Mouse (Mus musculus) kidney, adult 2 months (tissue): Measurements from ENCODE around the gene Sfswap. TPM values are rescaled to one million over a fixed set of nuclear protein-coding genes. Genes with fewer than 3 reads are reported as not detected.
A peak's percentile ranks its signal among the peaks of the same experiment; 100 is the strongest.
"Not testable (repeated sequence)": the region's sequence is repeated elsewhere in the genome, so short reads cannot be mapped to it uniquely, and the experiment has no call there.

Experiments
- DNase-seq: peaks from one replicate; pipeline ENCODE4 v3.0.0; 2021
- H3K27ac ChIP-seq: fragments of 200-500 bp; 2 replicates; pipeline ENCODE4 v1.5.1; 2012; ENCODE audit warnings: low read depth, low read length, control low read depth, inconsistent platforms; ENCODE audit not compliant: insufficient read depth
- H3K27me3 ChIP-seq: fragments of 200-500 bp; replicated peaks from 2 replicates; pipeline ENCODE4 v1.6.1; 2012; ENCODE audit warnings: mild to moderate bottlenecking, moderate library complexity, low read length, inconsistent platforms; ENCODE audit not compliant: control insufficient read depth, insufficient read depth
- H3K36me3 ChIP-seq: fragments of 200-500 bp; 2 replicates; pipeline ENCODE4 v1.6.1; 2012; ENCODE audit warnings: mild to moderate bottlenecking, moderate library complexity, low read length, inconsistent platforms; ENCODE audit not compliant: control insufficient read depth, insufficient read depth
- H3K4me1 ChIP-seq: fragments of 200-500 bp; 2 replicates; pipeline ENCODE4 v1.6.1; 2011; ENCODE audit warnings: low read length; ENCODE audit not compliant: control insufficient read depth, insufficient read depth
- H3K4me3 ChIP-seq: fragments of 200-500 bp; 2 replicates; pipeline ENCODE4 v1.5.1; 2011; ENCODE audit warnings: mild to moderate bottlenecking, low read depth, low read length, control low read depth; ENCODE audit not compliant: insufficient read depth
- CTCF ChIP-seq: fragments of 200-500 bp; conservative IDR thresholded peaks from 2 replicates; pipeline ENCODE4 v1.5.1; 2011; ENCODE audit warnings: low read depth, mild to moderate bottlenecking, control low read depth, low read length, moderate library complexity, mixed read lengths; ENCODE audit not compliant: insufficient read depth, insufficient read length
- POLR2A ChIP-seq: fragments of 200-500 bp; IDR thresholded peaks from one replicate; pipeline ENCODE4 v1.6.1; 2011; ENCODE audit warnings: low read depth, low read length, control low read depth
- WGBS: fragments of 180-500 bp; shearing (Covaris S2); methylation state at CpG from one replicate; pipeline ENCODE4 v1.1.7; 2018; 5-methylcytosine and 5-hydroxymethylcytosine counted together
- polyA plus RNA-seq: library from polyadenylated mRNA; depleted of rRNA; stranded (reverse); fragments of >200 nt; gene quantifications from 2 replicates; pipeline ENCODE4 v1.2.3, GENCODE M21; 2012; rRNA removed

The Sfswap gene
- polyA plus RNA-seq, 1 experiment: 43.8 TPM

GRCm38 (mm10) chr5:129602071-129602487 lies 101.1 kb downstream of the Sfswap start:
- Histone ChIP-seq H3K27ac (no peak overlapping the region), H3K27me3 (no peaks in the 10 kb centered on the region), H3K36me3 (no peaks in the 10 kb centered on the region), H3K4me1 (no peaks in the 10 kb centered on the region), H3K4me3 (no peak overlapping the region)
- DNase-seq: peak; percentile 58
- 46% methylated on average over 16 of the region's 16 CpGs for WGBS
- TF ChIP-seq CTCF (peak; percentile 45), POLR2A (no peak)

- no peak overlapping the region for H3K27ac ChIP-seq
- DNase-seq: peak; percentile 52
- no peaks in the 10 kb centered on the region for H3K27me3 ChIP-seq
- TF ChIP-seq POLR2A (no peak), CTCF (no peak)
- no peak overlapping the region for H3K4me3 ChIP-seq
- no peaks in the 10 kb centered on the region for H3K36me3 ChIP-seq
- H3K4me1 ChIP-seq: no peaks in the 10 kb centered on the region
- 57% methylated on average over 8 of the region's 8 CpGs for WGBS
Measured at GRCm38 (mm10) chr5:129607476-129607875, 106.5 kb downstream of the Sfswap start.

GRCm38 (mm10) chr5:129611060-129611459 lies 110.0 kb downstream of the Sfswap start:
- DNase-seq: peak; percentile 84
- Histone ChIP-seq H3K4me3 (no peak overlapping the region), H3K36me3 (no peaks in the 10 kb centered on the region), H3K4me1 (no peaks in the 10 kb centered on the region), H3K27ac (no peak overlapping the region), H3K27me3 (no peaks in the 10 kb centered on the region)
- 0% methylated on average over 1 of the region's 1 CpGs for WGBS
- TF ChIP-seq CTCF (peak; percentile 91), POLR2A (no peak)

- not testable (repeated sequence) for H3K4me3 ChIP-seq, H3K27me3 ChIP-seq, H3K36me3 ChIP-seq, H3K27ac ChIP-seq, H3K4me1 ChIP-seq
- WGBS: 58% methylated on average over 9 of the region's 9 CpGs
- peak; percentile 31 for DNase-seq
- peak; percentile 22; the same call in 1 of the 2 replicates for TF ChIP-seq CTCF
Measured at GRCm38 (mm10) chr5:129620600-129620999, 119.6 kb downstream of the Sfswap start.

Other genes with a start within 250 kb of the Sfswap start
- gene Mmp17, start 82.9 kb downstream of the Sfswap start, polyA plus RNA-seq: 1.6 and 2.5 TPM in 2 replicates
- gene Zfp11, start 168.9 kb downstream of the Sfswap start, polyA plus RNA-seq: 2.0 and 2.2 TPM in 2 replicates
- not detected in 2 replicates for gene Sept14, start 207.3 kb downstream of the Sfswap start, polyA plus RNA-seq
- 91.8 and 128 TPM in 2 replicates for gene Mrps17, start 214.3 kb downstream of the Sfswap start, polyA plus RNA-seq
- 77.0 and 89.8 TPM in 2 replicates for gene Nipsnap2, start 223.8 kb downstream of the Sfswap start, polyA plus RNA-seq